Mouse (Mus musculus) brain, embryonic 14.5 days (tissue): ENCODE results near the gene Slc45a1.

Experiments used
- CTCF ChIP-seq: fragments of 200-500 bp; IDR thresholded peaks from 2 replicates; pipeline ENCODE4 v1.5.1; 2012; ENCODE audit warnings: inconsistent platforms, mild to moderate bottlenecking, moderate library complexity, borderline replicate concordance; ENCODE audit not compliant: insufficient read depth, insufficient read length; ENCODE audit errors: extremely low read depth
- POLR2A ChIP-seq: fragments of 200-500 bp; IDR thresholded peaks from 2 replicates; pipeline ENCODE4 v1.6.1; 2012; ENCODE audit warnings: mild to moderate bottlenecking, inconsistent platforms, borderline replicate concordance; ENCODE audit not compliant: poor library complexity, insufficient read depth, insufficient read length, severe bottlenecking; ENCODE audit errors: extremely low read depth

GRCm38 (mm10) chr4:150653072-150653599, 1.2 kb upstream of the Slc45a1 start:
- no peak for TF ChIP-seq CTCF
- TF ChIP-seq POLR2A, result no peak
